Mouse (Mus musculus) cortical plate, adult 2 months (tissue): ENCODE data around the gene Stx1a.

Experiments
- CTCF ChIP-seq: fragments of 200-500 bp; IDR thresholded peaks from 2 replicates; pipeline ENCODE4 v1.5.1; 2011; ENCODE audit warnings: mild to moderate bottlenecking, control low read depth, low read length; ENCODE audit not compliant: insufficient read depth; ENCODE audit errors: extremely low read depth
- POLR2A ChIP-seq: fragments of 200-500 bp; IDR thresholded peaks from 2 replicates; pipeline ENCODE4 v1.6.1; 2011; ENCODE audit warnings: mild to moderate bottlenecking, low read length, control low read depth; ENCODE audit not compliant: insufficient read depth; ENCODE audit errors: extremely low read depth

- TF ChIP-seq CTCF = peak; percentile 63
- TF ChIP-seq POLR2A = no peak
Measured at GRCm38 (mm10) chr5:135012671-135013441, 10.4 kb upstream of the Stx1a start.
